Mouse (Mus musculus) G1E (cell line): ENCODE data around the gene Hexim1.

Source experiments
- CTCF ChIP-seq: IDR thresholded peaks from 2 replicates; pipeline ENCODE4 v1.5.1; 2012; ENCODE audit warnings: low read depth, low read length, inconsistent platforms, mixed read lengths
- GATA1 ChIP-seq: IDR thresholded peaks from 2 replicates; pipeline ENCODE4 v1.6.1; 2012; ENCODE audit warnings: borderline replicate concordance, low read length, inconsistent platforms, mixed read lengths
- GATA2 ChIP-seq: IDR thresholded peaks from 2 replicates; pipeline ENCODE4 v1.6.1; 2012; ENCODE audit warnings: low read depth, low read length, inconsistent platforms, borderline replicate concordance
- POLR2AphosphoS5 ChIP-seq: IDR thresholded peaks from 2 replicates; pipeline ENCODE4 v1.6.1; 2012; ENCODE audit warnings: low read depth, low read length, inconsistent platforms; ENCODE audit not compliant: insufficient replicate concordance
- TAL1 ChIP-seq: conservative IDR thresholded peaks from 2 replicates; pipeline ENCODE4 v1.6.1; 2012; ENCODE audit warnings: low read depth, low read length, inconsistent platforms, mixed read lengths

- TF ChIP-seq CTCF (no peak), GATA1 (no peak), GATA2 (no peak), POLR2AphosphoS5 (no peak), TAL1 (no peak)
Observed at GRCm38 (mm10) chr11:103095107-103095670, 20.8 kb upstream of the Hexim1 start.
